Mouse (Mus musculus) kidney, postnatal 0 days (tissue): ENCODE results near the gene Car15. TPM values are rescaled to one million over a fixed set of nuclear protein-coding genes. Genes with fewer than 3 reads are reported as not detected.
A peak's percentile ranks its signal among the peaks of the same experiment; 100 is the strongest.

Source experiments
- ATAC-seq: fragments of 200-750 bp; cut with Nextera tagmentation; replicated peaks from 2 replicates; pipeline ENCODE4 v1.8.0; 2017; ENCODE audit warnings: low read depth, moderate number of reproducible peaks, moderate TSS enrichment, moderate library complexity; ENCODE audit not compliant: low FRiP score
- DNase-seq: peaks from one replicate; pipeline ENCODE4 v3.0.0-alpha.2; 2016; ENCODE audit warnings: low spot score
- H3K27ac ChIP-seq: fragments of 300-500 bp; sonication (generic); 2 replicates; pipeline ENCODE4 v1.5.1; 2014; ENCODE audit warnings: mild to moderate bottlenecking
- H3K27me3 ChIP-seq: fragments of 300-500 bp; sonication (generic); 2 replicates; pipeline ENCODE4 v1.6.1; 2014; ENCODE audit warnings: low read length, mixed read lengths; ENCODE audit not compliant: insufficient read depth
- H3K36me3 ChIP-seq: fragments of 300-500 bp; sonication (generic); 2 replicates; pipeline ENCODE4 v1.6.1; 2014; ENCODE audit warnings: low read length, mixed read lengths; ENCODE audit not compliant: insufficient read depth
- H3K4me1 ChIP-seq: fragments of 300-500 bp; sonication (generic); replicated peaks from 2 replicates; pipeline ENCODE4 v1.6.1; 2014; ENCODE audit warnings: antibody characterized with exemption, low read length, mixed read lengths; ENCODE audit not compliant: insufficient read depth
- H3K4me2 ChIP-seq: fragments of 300-500 bp; sonication (generic); 2 replicates; pipeline ENCODE4 v1.6.1; 2014; ENCODE audit warnings: mild to moderate bottlenecking, low read length, moderate library complexity, mixed read lengths
- H3K4me3 ChIP-seq: fragments of 300-500 bp; sonication (generic); replicated peaks from 2 replicates; pipeline ENCODE4 v1.5.1; 2014; ENCODE audit warnings: low read depth, low read length
- H3K9ac ChIP-seq: fragments of 300-500 bp; sonication (generic); 2 replicates; pipeline ENCODE4 v1.6.1; 2014; ENCODE audit warnings: low read depth, low read length
- H3K9me3 ChIP-seq: fragments of 300-500 bp; sonication (generic); replicated peaks from 2 replicates; pipeline ENCODE4 v1.6.1; 2016; ENCODE audit warnings: low read length, inconsistent platforms, mixed read lengths
- CTCF ChIP-seq: IDR thresholded peaks from 2 replicates; pipeline ENCODE4 v1.5.1; 2016; ENCODE audit warnings: antibody characterized with exemption, low read depth, mild to moderate bottlenecking, moderate library complexity
- WGBS: fragments of 180-500 bp; shearing (Covaris S2); extraction: QIAGEN DNeasy Blood & Tissue Kit; methylation state at CpG from one replicate; pipeline ENCODE4 v1.1.7; 2014; 5-methylcytosine and 5-hydroxymethylcytosine counted together
- polyA plus RNA-seq: library from polyadenylated mRNA; unstranded; fragments of >200 nt; fragmentation: Nextera tagmentation; extraction: Ambion mirVana; gene quantifications from 2 replicates; pipeline ENCODE4 v1.2.1, GENCODE M21; 2015

Gene Car15
- polyA plus RNA-seq, 1 experiment from 2014 or later = 147 TPM

GRCm38 (mm10) chr16:17804982-17805381 is 33.2 kb downstream of the Car15 start:
- H3K27ac ChIP-seq = no peak overlapping the region
- peak overlapping the region; percentile 19; the same call in 1 of the 2 replicates for H3K9ac ChIP-seq
- 29% methylated on average over 7 of the region's 7 CpGs for WGBS
- peaks cover 29% of the 10 kb centered on the region for H3K27me3 ChIP-seq
- H3K36me3 ChIP-seq = no peaks in the 10 kb centered on the region
- DNase-seq = no peak
- peak overlapping the region; percentile 21; the same call in 1 of the 2 replicates for H3K4me3 ChIP-seq
- ATAC-seq = no peak
- no peaks in the 10 kb centered on the region for H3K9me3 ChIP-seq
- peak overlapping the region; percentile 55; the same call in 1 of the 2 replicates for H3K4me2 ChIP-seq
- TF ChIP-seq CTCF = no peak
- peaks cover 45% of the 10 kb centered on the region for H3K4me1 ChIP-seq

GRCm38 (mm10) chr16:17804449-17804912 is 33.7 kb downstream of the Car15 start:
- no peaks in the 10 kb centered on the region for H3K9me3 ChIP-seq
- DNase-seq = peak; percentile 55
- H3K4me1 ChIP-seq = peaks cover 45% of the 10 kb centered on the region
- no peak overlapping the region for H3K27ac ChIP-seq
- H3K4me3 ChIP-seq = peak overlapping the region; percentile 21
- WGBS = 13% methylated on average over 33 of the region's 33 CpGs
- no peak for TF ChIP-seq CTCF
- H3K4me2 ChIP-seq = peak overlapping the region; percentile 55
- H3K9ac ChIP-seq = peak overlapping the region; percentile 19; the same call in 1 of the 2 replicates
- H3K27me3 ChIP-seq = peaks cover 32% of the 10 kb centered on the region
- no peaks in the 10 kb centered on the region for H3K36me3 ChIP-seq
- ATAC-seq = no peak

GRCm38 (mm10) chr16:17803675-17804448 is 34.3 kb downstream of the Car15 start:
- peaks cover 45% of the 10 kb centered on the region for H3K4me1 ChIP-seq
- H3K27me3 ChIP-seq = peaks cover 38% of the 10 kb centered on the region
- H3K4me3 ChIP-seq = peak overlapping the region; percentile 25; the same call in 1 of the 2 replicates
- H3K27ac ChIP-seq = no peak overlapping the region
- no peak for TF ChIP-seq CTCF
- H3K9ac ChIP-seq = no peak overlapping the region
- peak overlapping the region; percentile 55 for H3K4me2 ChIP-seq
- 33% methylated on average over 33 of the region's 33 CpGs for WGBS
- no peaks in the 10 kb centered on the region for H3K36me3 ChIP-seq
- ATAC-seq = no peak
- H3K9me3 ChIP-seq = no peaks in the 10 kb centered on the region
- no peak for DNase-seq

GRCm38 (mm10) chr16:17802839-17803674 is 35.1 kb downstream of the Car15 start:
- Histone ChIP-seq H3K4me1 (peaks cover 44% of the 10 kb centered on the region), H3K4me3 (peak overlapping the region; percentile 25), H3K9me3 (no peaks in the 10 kb centered on the region), H3K36me3 (no peaks in the 10 kb centered on the region), H3K9ac (no peak overlapping the region), H3K27me3 (peaks cover 39% of the 10 kb centered on the region), H3K4me2 (peak overlapping the region; percentile 50), H3K27ac (no peak overlapping the region)
- TF ChIP-seq CTCF = 0 out of 2 replicates have a peak, but pooled peaks have one; percentile 11
- ATAC-seq (no peak), DNase-seq (no peak)
- 19% methylated on average over 82 of the region's 83 CpGs for WGBS

GRCm38 (mm10) chr16:17802456-17802838 is 35.7 kb downstream of the Car15 start:
- no peak for TF ChIP-seq CTCF
- Histone ChIP-seq H3K36me3 (no peaks in the 10 kb centered on the region), H3K4me3 (peak overlapping the region; percentile 25), H3K27me3 (peaks cover 39% of the 10 kb centered on the region), H3K4me2 (peak overlapping the region; percentile 50), H3K4me1 (peaks cover 39% of the 10 kb centered on the region), H3K9ac (no peak overlapping the region), H3K27ac (no peak overlapping the region), H3K9me3 (no peaks in the 10 kb centered on the region)
- ATAC-seq (no peak), DNase-seq (no peak)
- 22% methylated on average over 18 of the region's 18 CpGs for WGBS

- no peak for TF ChIP-seq CTCF
- Histone ChIP-seq H3K4me3 (no peak overlapping the region), H3K27me3 (peaks cover 39% of the 10 kb centered on the region), H3K9ac (no peak overlapping the region), H3K27ac (no peak overlapping the region), H3K9me3 (no peaks in the 10 kb centered on the region), H3K4me1 (peaks cover 38% of the 10 kb centered on the region), H3K4me2 (no peak overlapping the region), H3K36me3 (no peaks in the 10 kb centered on the region)
- 22% methylated on average over 7 of the region's 7 CpGs for WGBS
- DNase-seq (no peak), ATAC-seq (no peak)
These were observed 36.2 kb downstream of the Car15 start for GRCm38 (mm10) chr16:17801777-17802455.
